Mouse (Mus musculus) MEL-GATA-1-ER (cell line): ENCODE results near the gene Pbx3.
A peak's percentile ranks its signal among the peaks of the same experiment; 100 is the strongest.

Experiments used
- DNase-seq: peaks from one replicate; pipeline ENCODE4 v3.0.0-alpha.2; 2012; ENCODE audit warnings: low read depth; ENCODE audit errors: extremely low read depth

The Pbx3 gene

DNA sequence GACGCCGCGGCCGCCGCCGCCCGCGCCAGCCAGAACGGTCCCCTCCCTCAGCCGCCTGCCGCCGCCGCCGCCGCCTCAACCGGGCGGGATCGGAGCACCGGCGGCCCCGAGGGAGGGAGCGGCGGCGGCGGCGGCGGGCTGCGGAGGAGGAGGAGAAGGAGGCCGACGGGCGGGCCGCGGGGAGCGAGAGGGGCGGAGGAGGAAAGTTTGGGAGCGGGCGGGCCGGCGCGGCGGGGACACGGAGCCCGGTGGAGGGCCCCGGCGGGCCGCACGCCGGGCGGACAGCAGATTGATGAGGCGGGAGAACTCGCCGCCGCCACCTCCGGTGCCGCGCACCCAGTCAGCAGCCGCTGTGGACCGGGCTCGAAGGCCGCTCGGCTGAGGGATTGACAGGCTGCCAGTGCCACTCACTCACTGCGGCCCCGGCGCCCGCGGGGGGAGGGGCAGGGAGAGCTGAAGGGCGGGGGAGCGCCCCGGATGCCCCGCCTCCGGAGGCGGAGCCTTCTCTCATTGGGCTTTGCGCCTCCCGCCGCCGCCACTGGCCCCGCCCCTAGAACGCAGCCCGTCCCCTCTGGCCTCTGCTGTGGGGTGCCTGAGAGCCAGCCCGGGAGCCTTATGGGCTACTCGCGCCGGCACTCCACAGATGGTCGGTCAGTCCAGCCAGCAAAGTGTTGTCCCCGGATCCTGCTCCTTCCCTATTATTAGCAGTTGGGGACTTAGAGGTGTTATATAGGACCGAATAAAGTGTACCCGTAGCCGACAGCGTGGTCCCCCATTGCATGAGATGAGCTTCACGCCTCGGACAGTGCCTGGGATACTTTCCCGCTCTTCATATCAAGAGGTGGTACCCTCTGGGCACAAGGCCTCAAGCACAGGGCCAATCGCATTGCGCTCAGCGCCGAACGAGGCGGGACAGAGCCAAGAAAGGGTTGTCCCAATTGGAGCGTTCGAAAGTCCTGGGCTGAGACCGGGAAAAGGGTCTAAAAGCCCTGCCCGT is at the start of gene Pbx3:
Pbx3 (minus strand) TSS at position 838 of the 997 bp plus-strand sequence.
- peak; percentile 94 for DNase-seq

DNA sequence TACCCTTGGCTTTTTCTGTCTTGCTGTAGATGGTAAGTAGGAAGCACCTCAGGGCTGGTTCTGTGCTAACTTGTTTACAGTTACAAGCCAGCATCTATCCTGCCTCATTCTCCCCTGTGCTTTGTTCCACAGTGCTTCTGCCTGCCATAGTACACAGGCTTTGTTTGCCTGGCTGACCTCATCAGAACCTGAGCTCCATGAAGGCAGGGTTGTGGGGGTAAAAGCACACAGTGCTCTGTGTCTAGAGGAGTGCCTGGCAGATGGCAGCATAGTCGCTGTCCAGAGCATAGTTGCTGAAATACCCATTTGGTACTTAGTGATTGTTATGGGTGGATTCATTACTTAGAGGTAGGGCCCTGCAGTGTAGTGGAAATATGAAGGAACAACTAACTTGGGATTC is 47.3 kb upstream of the Pbx3 start:
- no peak for DNase-seq

DNA sequence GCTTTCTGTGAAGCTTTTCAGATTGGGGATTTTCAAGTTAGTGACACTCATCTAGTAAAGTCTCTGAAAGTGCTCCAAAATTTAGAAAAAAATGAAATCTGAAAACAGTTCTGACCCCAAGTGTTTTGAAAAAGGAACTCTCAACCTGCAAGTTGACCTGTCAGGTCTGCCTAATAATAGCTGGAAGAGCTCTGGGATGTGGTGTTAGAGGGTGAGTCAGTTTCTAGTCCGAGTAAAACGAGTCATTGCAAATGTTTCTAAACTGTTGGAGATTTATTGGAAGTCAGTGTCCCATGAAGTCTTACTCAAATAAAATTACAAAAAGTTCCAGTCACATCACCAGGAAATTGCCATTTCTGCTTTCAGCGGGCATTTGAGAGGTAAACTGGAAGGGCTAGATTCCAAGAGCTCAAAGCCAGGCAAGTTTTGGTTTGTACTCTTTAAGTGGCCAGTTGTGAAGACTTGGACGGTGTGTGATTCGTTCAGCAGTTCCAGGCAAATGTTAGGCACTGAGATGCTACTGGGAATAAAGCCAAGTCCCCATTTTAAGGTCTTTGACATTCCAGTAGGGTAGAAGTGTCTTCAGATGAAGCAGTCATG is 36.9 kb upstream of the Pbx3 start:
- no peak for DNase-seq

DNA sequence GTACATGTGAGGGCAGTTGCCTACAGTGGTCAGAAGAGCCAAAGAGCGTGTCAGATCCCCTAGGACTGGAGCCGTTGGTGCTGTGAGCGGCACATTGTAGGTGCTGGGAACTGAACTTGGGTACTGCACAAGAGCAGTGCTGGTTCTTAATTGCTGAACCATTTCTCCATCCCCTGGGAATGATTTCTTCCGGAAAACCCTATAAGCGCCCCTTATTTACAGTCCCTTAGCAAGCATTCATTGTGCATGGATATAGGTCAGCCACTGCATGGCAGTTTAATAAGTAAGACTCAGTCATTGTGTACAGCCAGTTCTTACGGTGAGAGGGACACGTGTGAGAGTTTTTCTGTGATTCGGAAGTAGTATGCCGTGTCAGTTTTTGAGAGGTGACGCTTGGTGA is 35.4 kb upstream of the Pbx3 start:
- DNase-seq: no peak

DNA sequence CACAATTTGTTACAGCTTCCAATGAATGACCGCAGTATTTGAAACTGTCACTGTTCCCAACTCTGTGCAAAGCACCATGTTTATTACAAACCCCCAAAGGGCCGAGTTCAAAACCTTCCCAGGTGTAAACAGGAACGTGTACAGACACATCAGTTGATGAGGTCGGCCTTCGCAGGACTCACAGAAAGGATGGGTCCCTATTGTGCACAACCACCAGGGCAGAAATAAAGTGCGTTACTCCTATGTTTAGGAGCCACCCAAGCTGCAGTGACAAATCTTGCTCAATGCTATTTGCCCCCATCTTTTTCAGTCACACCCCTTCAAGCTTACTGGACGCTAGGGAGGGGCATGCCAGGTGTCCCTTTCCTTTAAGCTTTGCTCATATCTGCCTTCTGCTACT is 34.7 kb upstream of the Pbx3 start:
- no peak for DNase-seq

DNA sequence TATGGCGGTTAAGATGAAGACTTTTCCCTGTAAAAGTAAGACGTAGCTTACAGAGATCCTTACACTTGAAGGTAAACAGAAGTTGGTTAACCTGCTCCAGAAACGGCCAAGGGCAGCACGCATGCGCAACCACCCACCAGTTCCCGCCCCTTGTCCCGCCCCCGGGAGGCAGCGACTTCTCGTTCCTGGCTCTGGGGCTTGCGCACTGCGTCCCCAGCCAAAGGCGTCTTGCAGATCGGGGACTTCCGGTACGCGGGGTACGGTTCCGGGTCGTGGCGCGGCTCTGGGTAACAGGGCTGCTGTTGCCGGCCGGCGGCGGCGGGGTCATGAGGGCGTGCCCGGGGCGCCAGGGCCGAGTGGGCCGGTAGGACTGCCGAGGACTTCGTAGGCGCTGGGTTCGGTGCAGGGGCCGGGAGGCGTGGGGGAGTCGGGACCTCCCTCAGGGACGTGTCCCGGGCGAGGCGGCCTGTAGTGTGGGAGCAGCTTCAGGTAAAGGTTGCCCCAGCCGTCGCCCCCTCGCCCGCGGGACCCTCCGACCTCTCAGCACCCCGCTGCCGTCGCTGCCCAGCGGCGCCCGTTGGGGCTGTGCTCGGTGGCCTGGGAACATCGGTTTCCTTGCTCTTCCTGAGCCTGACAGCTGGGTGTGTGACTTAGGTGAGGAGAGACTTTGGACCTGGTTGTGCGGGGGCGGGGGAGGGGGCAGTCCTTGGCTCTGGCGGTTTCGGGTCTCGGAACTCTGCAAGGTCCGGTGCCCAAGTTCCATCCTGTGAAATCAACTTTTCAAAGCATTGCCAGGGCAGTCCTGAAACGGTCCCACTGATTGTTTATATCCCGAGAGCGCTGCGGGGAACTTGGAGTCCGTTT is 33.9 kb upstream of the Pbx3 start, which contains the start of gene Mapkap1:
Mapkap1 (plus strand) TSS at position 171 of the 864 bp plus-strand sequence.
- DNase-seq: peak; percentile 89

DNA sequence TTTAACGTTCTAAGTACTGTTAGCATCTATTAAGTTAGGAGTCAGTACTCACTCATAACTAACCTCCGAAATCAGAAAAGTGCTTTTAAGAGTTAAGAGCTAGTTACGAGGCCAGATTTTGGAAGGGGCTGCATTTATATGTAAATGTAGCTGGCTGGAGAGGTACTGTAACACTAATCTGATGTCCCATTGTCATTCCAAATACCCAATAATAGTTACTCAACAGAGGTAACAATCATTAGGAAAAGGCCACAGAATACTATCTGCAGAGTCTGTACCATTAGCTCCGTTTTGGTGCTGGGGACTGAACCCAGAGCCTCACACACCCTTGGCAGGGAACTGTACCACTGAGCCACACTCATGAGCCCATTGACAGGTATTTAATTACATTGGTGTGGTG is 26.6 kb upstream of the Pbx3 start:
- DNase-seq: no peak

DNA sequence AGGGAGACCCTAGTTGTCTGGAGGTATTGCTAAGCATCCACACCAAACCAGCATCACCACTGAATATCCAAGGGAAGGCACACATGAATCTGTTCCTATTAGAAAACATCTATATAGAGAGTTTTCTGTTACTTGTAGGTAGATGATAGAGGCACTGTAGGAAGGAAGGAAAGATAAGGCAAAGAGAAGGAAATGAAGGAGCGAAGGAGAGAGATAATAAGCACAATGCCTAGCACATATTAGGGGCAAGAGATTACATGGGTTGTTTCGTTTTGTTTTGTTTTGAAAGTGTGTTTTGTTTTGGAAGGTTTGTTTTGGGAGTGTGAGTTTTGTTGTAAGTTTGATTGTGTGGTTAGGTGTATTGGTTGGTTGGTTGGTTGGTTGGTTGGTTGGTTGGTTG is 6.0 kb upstream of the Pbx3 start:
- DNase-seq: no peak

DNA sequence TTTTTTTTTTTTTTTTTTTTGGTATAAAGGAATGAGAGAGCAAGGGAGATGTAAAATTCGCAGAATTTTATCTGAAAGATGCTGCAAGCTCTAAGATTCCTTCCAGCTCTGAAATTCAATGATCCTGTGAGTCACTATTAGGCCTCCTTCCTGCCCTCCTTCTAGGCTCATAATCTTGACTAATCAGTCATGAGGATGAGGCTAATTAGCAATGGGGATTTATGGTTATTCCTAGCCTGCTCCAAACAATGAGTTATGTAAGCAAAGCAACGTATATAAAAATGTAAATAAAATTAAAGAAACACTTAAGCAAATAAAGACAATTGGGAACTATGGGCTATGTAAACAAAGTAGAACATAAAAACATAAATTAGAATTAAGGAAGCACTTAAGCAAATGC is 1.4 kb upstream of the Pbx3 start:
- no peak for DNase-seq

DNA sequence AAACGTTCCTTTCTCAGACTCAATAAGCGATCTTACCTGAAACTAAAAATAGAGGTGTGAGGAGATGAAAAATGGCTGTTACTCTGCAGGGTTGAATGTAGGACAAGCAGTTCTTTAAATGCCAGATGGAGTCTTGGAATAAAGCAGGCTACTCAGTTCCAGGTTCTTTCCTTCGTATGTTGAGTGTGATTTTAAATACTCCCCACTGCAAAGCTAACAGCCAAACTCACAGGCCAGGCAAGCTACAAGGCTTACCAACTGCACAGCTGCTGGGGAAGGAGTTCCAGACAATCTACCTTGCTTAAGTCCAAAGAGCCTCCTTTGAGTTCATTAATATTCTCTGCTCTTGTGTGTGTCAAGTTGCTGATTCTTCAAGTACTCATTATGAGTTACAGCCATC is 944 bp upstream of the Pbx3 start:
- DNase-seq: no peak

DNA sequence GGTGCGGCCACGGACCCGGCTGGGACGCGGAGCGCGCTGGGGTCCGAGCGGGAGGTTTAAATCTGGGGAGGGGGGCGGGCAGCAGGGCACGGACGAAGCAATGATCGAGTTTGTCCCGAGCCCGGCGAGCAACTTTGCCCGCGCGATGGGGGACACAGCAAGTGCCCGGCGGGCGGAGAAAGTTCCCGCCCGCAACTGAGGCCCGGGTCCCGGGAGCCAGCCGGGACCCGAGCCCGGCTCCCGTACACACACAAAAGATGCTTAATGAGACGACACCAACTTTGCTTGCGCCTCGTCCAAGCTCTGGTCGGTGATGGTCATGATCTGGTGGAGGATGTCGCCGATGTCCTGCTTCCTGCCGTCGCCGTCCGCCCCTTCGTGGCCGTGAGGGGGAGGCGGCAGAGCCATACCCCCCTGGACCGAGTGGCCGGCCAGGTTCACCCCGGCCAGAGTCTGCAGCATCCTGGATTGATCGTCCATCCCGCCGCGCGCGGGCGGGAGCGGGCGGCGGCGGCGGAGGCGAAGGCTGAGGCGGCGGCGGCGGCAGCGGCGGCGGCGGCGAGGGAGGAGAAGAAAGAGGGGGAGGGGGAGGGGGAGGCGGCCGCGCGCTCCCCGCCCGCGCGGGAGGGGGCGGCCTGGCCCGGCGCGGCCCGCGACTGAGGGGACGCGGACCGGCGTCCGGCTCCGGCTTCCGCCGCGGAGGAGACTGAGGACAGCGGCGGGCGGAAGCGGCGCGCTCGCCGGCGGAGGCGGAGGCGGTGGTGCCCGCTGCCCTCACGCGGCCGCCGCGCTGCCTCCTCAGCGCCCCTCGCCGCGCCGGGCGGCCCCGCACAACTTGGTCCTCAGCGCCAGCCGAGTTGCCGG is 1.3 kb downstream of the Pbx3 start:
- DNase-seq: no peak

DNA sequence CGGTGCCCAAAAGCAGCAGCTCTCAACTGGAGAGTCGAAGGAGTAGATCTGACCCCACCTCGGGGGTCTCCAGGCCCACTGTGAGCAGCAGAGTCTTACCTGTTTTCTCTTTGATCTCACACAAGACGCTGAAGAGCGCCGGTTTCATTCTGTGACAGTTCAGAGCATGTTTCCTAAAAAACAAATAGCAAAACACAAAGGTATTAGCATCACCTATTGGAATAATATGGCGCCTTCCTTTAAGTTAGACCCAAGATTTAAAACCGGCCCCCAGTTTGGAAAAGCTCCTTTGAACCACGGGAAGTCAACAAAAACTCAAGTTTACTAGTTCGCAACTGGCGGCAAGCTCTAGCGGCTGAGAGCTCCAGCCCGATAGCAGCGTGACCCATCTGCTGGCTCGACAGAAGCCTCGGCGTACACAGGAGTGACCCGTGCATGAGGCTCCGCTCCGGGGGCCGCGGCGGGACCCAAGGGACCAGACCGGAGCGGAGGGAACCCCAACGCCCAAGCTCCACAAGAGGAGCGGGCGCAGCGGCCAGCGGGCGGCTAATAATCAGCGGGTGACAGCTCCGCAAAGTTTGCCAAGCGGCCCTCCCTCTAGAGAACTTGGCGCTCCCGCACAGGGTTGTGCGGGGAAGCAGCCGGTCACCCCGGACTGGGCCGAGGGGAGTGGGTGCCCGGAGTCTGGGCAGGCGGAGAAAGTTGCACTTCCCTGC is 2.1 kb downstream of the Pbx3 start:
- DNase-seq: no peak

DNA sequence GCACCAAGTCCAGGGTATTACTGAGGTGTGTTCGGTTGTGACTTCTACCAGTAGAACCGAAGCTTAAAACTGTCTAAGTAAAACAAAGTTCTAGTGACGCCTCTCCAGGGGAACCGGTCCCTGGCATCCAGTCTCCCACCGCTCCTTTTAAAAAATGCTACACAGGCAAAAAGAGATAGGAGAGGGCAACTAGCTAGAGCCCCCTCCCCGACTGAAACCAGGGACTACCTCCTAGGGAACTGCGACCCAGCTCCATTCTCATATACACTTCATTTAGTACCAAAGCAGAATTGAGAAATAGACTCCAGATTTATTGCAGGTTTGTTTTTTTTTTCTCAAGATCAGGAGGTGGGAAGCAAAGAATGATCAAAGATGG is 2.6 kb downstream of the Pbx3 start:
- no peak for DNase-seq

DNA sequence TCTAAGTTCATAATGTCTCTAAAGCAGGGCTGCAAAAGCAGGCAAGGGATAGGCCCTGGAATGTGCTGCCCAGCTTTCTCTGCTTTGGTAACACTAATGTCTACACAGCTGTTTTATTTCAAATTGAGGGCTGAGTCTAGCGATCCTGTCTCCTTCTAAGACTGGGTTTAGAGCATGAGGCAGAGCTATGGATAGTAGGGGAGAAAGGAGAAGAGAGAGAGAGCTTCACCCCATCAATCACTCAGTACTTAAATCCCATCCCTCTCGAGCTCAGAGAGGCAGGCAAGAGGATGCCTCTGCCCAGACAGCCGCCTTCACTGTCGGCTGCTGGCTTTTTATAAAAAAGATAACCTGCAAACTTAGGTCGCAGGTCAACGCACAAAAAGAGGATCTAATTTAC is 4.5 kb downstream of the Pbx3 start:
- DNase-seq: no peak

DNA sequence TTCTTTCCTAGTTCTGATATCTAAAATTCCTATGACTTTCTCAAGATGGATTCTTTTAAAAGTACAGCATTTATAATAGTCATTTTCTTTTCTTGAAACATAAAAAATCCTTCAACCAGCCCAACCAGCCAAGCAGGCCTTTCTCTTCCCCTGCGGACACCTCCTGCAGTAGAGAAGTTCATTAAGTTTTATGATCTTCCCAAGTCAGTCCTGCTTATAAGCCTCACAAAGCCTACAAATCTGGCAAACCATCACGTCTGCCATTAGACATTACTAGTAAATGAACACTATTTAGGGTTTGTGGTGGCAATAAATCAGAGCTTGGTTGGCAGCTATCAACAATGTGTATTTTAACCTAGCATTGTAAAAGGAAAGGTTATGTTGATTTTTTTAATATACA is 5.9 kb downstream of the Pbx3 start:
- no peak for DNase-seq

DNA sequence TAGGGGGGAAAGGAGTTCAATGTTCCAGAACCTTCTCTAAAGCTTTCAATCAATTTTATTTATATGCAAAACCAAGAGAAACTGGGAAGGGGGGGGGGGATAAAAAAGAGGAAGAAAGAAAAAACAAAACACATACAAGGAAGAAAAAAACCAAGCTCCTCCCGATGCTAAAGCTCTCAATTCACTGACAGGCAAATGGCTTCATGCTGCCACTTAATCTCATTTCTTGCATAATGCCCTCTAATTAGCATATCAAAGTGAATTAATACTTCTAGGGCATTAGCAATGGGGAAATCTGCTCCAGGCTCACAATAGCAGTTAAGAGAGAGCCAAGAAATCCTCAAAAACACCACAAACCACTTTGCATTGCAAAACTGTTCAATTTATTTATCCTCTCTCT is 9.3 kb downstream of the Pbx3 start:
- DNase-seq: no peak

DNA sequence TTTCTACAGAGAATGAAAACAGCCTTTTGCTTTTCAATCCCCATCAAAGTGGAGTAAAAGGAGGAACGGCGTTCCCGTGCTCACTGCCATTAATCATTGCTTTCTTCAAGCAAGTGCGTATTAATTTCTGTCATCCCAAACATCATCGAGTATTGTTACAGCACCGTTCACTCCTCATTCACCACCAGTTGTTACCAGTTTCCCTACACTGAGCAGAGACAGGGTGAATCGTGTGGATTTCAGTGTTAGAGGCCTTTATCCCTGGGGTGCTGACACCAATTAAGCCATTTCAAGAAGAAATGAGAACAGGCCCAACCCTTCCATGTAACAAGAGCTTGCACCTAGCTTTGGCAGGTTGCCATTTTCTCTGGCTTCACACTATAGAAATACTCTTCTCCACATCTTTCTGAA is 17.1 kb downstream of the Pbx3 start:
- no peak for DNase-seq

DNA sequence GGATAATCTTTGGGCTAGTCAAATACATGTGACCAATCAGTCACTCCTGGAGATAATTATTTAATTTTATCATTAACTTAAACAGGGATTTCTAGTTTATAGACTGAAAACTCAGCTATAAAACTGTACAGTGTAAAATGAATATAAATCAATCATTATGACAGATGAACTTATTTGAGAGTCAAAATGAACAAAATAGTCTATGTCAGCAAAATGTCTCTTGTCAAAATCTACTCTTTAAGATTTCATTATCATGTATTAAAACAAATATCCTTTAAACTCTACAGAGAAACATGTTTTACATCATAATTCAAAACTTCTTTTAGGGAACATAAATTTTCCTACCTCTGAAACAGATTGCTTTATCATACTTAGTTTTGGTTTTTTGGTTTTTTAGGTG is 20.9 kb downstream of the Pbx3 start:
- DNase-seq: no peak

DNA sequence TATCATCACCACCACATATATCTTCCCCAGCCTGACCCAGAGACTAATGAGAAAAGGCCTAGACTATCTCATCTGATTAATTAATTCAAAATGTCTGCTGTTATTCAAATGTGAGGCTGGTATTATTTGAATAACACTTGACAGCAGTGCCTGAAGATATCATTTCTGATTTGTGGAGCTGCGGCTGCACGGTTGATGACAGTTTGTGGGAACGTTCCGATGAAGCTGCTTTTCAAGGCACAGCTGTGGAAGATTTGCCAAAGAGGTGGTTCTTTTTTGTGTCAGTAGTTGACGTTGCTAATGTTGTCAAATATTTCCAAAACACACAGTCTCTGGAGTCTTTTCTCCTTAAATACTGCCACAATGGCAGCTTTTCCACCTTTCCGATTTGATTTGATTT is 25.8 kb downstream of the Pbx3 start:
- no peak for DNase-seq

DNA sequence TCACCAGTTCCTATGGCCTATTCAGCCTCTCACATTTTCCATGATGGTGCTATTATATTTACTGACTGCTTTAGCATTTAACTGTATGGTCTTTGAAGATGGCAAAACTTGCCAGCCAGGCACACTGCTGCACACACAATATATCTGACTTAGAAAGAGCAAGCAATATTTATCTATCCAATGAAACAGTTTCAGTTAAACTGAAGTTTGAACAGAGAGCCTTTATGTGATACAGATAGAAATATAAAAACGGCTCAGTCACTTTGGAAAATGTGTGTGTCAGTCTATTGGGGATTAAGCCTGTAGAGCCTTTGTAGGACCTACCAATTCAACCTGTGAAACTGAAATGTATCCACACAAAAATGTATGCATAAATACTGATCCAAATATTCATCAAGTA is 74.3 kb downstream of the Pbx3 start:
- no peak for DNase-seq
